Mouse (Mus musculus) cerebellum, adult 18-20 months (tissue): Measurements from ENCODE around the gene Kdr.

Source experiments
- DNase-seq, 2 experiments: peaks; one replicate each; pipeline ENCODE4 v3.0.0; 2021

Gene Kdr

GRCm38 (mm10) chr5:75900231-75900920 lies 77.9 kb downstream of the Kdr start:
- no peak for DNase-seq

DNA sequence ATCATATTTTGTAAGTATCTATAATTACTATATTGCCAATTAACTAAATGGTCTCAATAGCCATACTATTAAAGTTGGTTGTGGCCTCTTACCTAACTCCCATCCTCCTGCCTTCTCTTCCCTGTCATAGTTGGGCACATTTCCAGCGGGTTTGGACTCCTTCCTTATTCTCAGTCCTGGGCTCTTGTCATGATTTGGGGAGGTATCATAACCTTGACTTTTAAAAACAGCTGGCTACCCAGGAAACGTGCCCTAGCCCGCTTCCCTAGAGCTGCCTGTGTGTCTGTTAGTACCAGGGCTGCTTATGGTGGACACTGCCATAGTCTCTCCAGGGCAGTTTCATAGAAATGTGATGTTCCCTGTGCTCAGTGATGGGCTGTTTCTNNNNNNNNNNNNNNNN lies 82.9 kb downstream of the Kdr start:
- DNase-seq = no peak

- DNase-seq = no peak
Observed at GRCm38 (mm10) chr5:75892956-75893471, 85.2 kb downstream of the Kdr start.
